Comparison of ENCODE assay signal across 8 mouse cellular contexts in genomic region chr9:110651931-110652722, GRCm38 (mm10). TPM values are rescaled to one million over a fixed set of nuclear protein-coding genes. Genes with fewer than 3 reads are reported as not detected.
A peak's percentile ranks its signal among the peaks of the same experiment; 100 is the strongest.
DNase-seq lines count a peak whose midpoint lies in the region; ATAC-seq and TF ChIP-seq lines count a peak whose summit lies in the region.

No protein-coding gene starts in this region.

- ATAC-seq in forebrain, embryonic 13.5 days, result no peak
- no peak for ATAC-seq in forebrain, embryonic 12.5 days (ENCODE audit: low FRiP score)
- no peak for ATAC-seq in limb, embryonic 15.5 days (ENCODE audit: insufficient number of reproducible peaks, low FRiP score, low TSS enrichment, low read depth)
- no peak for ATAC-seq in midbrain, postnatal 0 days (ENCODE audit: low FRiP score)

- intact Hi-C loops in heart, postnatal 14 days (cut with DNase I), result no loop called here

- no peaks in the 10 kb centered on the region for H3K9me3 ChIP-seq in forebrain, embryonic 13.5 days (replicated peaks)
- no peaks in the 10 kb centered on the region for H3K9me3 ChIP-seq in forebrain, embryonic 12.5 days
- no peaks in the 10 kb centered on the region for H3K9me3 ChIP-seq in limb, embryonic 15.5 days
- no peaks in the 10 kb centered on the region for H3K9me3 ChIP-seq in midbrain, postnatal 0 days (ENCODE audit: low read length)

- no peak overlapping the region for H3K27ac ChIP-seq in forebrain, embryonic 13.5 days
- no peak overlapping the region for H3K27ac ChIP-seq in forebrain, embryonic 12.5 days
- no peak overlapping the region for H3K27ac ChIP-seq in bone marrow macrophage, adult 2 months (ENCODE audit: insufficient read depth, low read depth, low read length)
- peak overlapping the region; percentile 63 for H3K27ac ChIP-seq in limb, embryonic 15.5 days
- H3K27ac ChIP-seq in midbrain, postnatal 0 days (ENCODE audit: low read depth, low read length), result no peak overlapping the region

- TF ChIP-seq POLR2A in bone marrow macrophage, adult 2 months (IDR thresholded peaks at IDR 0.05; ENCODE audit: borderline replicate concordance, low read depth, low read length), result no peak

- no peak overlapping the region for H3K9ac ChIP-seq in forebrain, embryonic 13.5 days
- no peak overlapping the region for H3K9ac ChIP-seq in forebrain, embryonic 12.5 days
- no peak overlapping the region for H3K9ac ChIP-seq in limb, embryonic 15.5 days
- 0 out of 2 replicates have a peak overlapping the region, but pooled peaks have one; percentile 33 for H3K9ac ChIP-seq in midbrain, postnatal 0 days (replicated peaks; ENCODE audit: low read length, poor library complexity, severe bottlenecking)

- H3K4me3 ChIP-seq in forebrain, embryonic 13.5 days, result no peak overlapping the region
- H3K4me3 ChIP-seq in forebrain, embryonic 12.5 days (replicated peaks), result no peak overlapping the region
- peak overlapping the region; percentile 74 for H3K4me3 ChIP-seq in bone marrow macrophage, adult 2 months (ENCODE audit: insufficient read depth, low read length)
- H3K4me3 ChIP-seq in limb, embryonic 15.5 days, result peak overlapping the region; percentile 58
- H3K4me3 ChIP-seq in midbrain, postnatal 0 days (ENCODE audit: low read depth, low read length), result no peak overlapping the region; the same call in 1 of the 2 replicates

- peak overlapping the region; percentile 99 for H3K4me2 ChIP-seq in forebrain, embryonic 13.5 days
- no peak overlapping the region; the same call in 1 of the 2 replicates for H3K4me2 ChIP-seq in forebrain, embryonic 12.5 days
- peak overlapping the region; percentile 99 for H3K4me2 ChIP-seq in limb, embryonic 15.5 days
- H3K4me2 ChIP-seq in midbrain, postnatal 0 days (ENCODE audit: low read depth, low read length, poor library complexity, severe bottlenecking), result peak overlapping the region; percentile 89

- peaks cover 64% of the 10 kb centered on the region for H3K4me1 ChIP-seq in forebrain, embryonic 13.5 days
- H3K4me1 ChIP-seq in forebrain, embryonic 12.5 days, result peaks cover 47% of the 10 kb centered on the region
- H3K4me1 ChIP-seq in bone marrow macrophage, adult 2 months (ENCODE audit: control insufficient read depth, insufficient read depth, low read length), result peaks cover 26% of the 10 kb centered on the region
- H3K4me1 ChIP-seq in limb, embryonic 15.5 days, result peaks cover 34% of the 10 kb centered on the region
- peaks cover 20% of the 10 kb centered on the region for H3K4me1 ChIP-seq in midbrain, postnatal 0 days (ENCODE audit: insufficient read depth, low read length)

- peaks cover 30% of the 10 kb centered on the region for H3K27me3 ChIP-seq in forebrain, embryonic 13.5 days
- peaks cover 30% of the 10 kb centered on the region for H3K27me3 ChIP-seq in forebrain, embryonic 12.5 days
- peaks cover 38% of the 10 kb centered on the region for H3K27me3 ChIP-seq in limb, embryonic 15.5 days
- no peaks in the 10 kb centered on the region for H3K27me3 ChIP-seq in midbrain, postnatal 0 days (ENCODE audit: insufficient read depth, low read length)

- DNase-seq in heart, postnatal 14 days, result peak; percentile 44 to 63
- DNase-seq in midbrain, postnatal 0 days (ENCODE audit: low spot score), result no peak
- no peak for DNase-seq in right cerebral cortex, postnatal 4 days
- DNase-seq in c-Kit-positive CD71-positive TER-119-positive erythroid progenitor cells, embryonic 14.5 days (ENCODE audit: low spot score), result no peak

- TF ChIP-seq CTCF in bone marrow macrophage, adult 2 months (IDR thresholded peaks at IDR 0.05; ENCODE audit: low read depth, low read length), result 0 out of 2 replicates have a peak, but pooled peaks have one; percentile 15
- TF ChIP-seq CTCF in midbrain, postnatal 0 days (IDR thresholded peaks at IDR 0.05), result peak; percentile 47

- WGBS in forebrain, embryonic 13.5 days, result 41% methylated on average over 13 of the region's 13 CpGs
- WGBS in forebrain, embryonic 12.5 days, result 40% methylated on average over 13 of the region's 13 CpGs
- WGBS in limb, embryonic 15.5 days, result 23% methylated on average over 13 of the region's 13 CpGs
- 42% methylated on average over 13 of the region's 13 CpGs for WGBS in midbrain, postnatal 0 days

- H3K36me3 ChIP-seq in forebrain, embryonic 13.5 days (ENCODE audit: poor library complexity, severe bottlenecking), result no peaks in the 10 kb centered on the region
- H3K36me3 ChIP-seq in forebrain, embryonic 12.5 days (replicated peaks), result no peaks in the 10 kb centered on the region
- no peaks in the 10 kb centered on the region for H3K36me3 ChIP-seq in limb, embryonic 15.5 days
- no peaks in the 10 kb centered on the region for H3K36me3 ChIP-seq in midbrain, postnatal 0 days (ENCODE audit: insufficient read depth, low read length)

RNA-seq across cellular contexts. Expression of gene Nbeal2, which starts 1.8 kb away (rescaled TPM):
- polyA plus RNA-seq in forebrain, embryonic 13.5 days (2015; fragmentation: Nextera tagmentation; extraction: Ambion mirVana), result 2.1 and 2.2 TPM in 2 replicates
- polyA plus RNA-seq in forebrain, embryonic 12.5 days (2016; fragmentation: Nextera tagmentation; extraction: Ambion mirVana), result 2.0 and 2.3 TPM in 2 replicates
- 50.4 and 51.9 TPM in 2 replicates for polyA plus RNA-seq in bone marrow macrophage, adult 2 months (2012; ENCODE audit: insufficient read depth, insufficient read length, missing spikeins)
- total RNA-seq in heart, postnatal 14 days (2021), result 10 to 100 TPM; 10.4 to 12.0 TPM
- polyA plus RNA-seq in limb, embryonic 15.5 days (2015; fragmentation: Nextera tagmentation; extraction: Ambion mirVana), result 5.7 and 5.8 TPM in 2 replicates
- total RNA-seq in midbrain, postnatal 0 days (2014; rRNA removed), result 9.3 and 11.5 TPM in 2 replicates
- polyA plus RNA-seq in midbrain, postnatal 0 days (2015; fragmentation: Nextera tagmentation; extraction: Ambion mirVana), result 3.9 and 4.0 TPM in 2 replicates

RNA-seq across cellular contexts. Expression of gene Ccdc12, which starts 4.2 kb away (rescaled TPM):
- polyA plus RNA-seq in forebrain, embryonic 13.5 days (2015; fragmentation: Nextera tagmentation; extraction: Ambion mirVana), result 146 and 152 TPM in 2 replicates
- polyA plus RNA-seq in forebrain, embryonic 12.5 days (2016; fragmentation: Nextera tagmentation; extraction: Ambion mirVana), result 139 and 143 TPM in 2 replicates
- polyA plus RNA-seq in bone marrow macrophage, adult 2 months (2012; ENCODE audit: insufficient read depth, insufficient read length, missing spikeins), result 134 and 143 TPM in 2 replicates
- total RNA-seq in heart, postnatal 14 days (2021), result 10 to 100 TPM; 65.4 to 68.1 TPM
- polyA plus RNA-seq in limb, embryonic 15.5 days (2015; fragmentation: Nextera tagmentation; extraction: Ambion mirVana), result 116 and 126 TPM in 2 replicates
- total RNA-seq in midbrain, postnatal 0 days (2014; rRNA removed), result 25.0 and 51.6 TPM in 2 replicates
- 102 and 106 TPM in 2 replicates for polyA plus RNA-seq in midbrain, postnatal 0 days (2015; fragmentation: Nextera tagmentation; extraction: Ambion mirVana)

RNA-seq across cellular contexts. Expression of gene Nradd, which starts 27.9 kb away (rescaled TPM):
- polyA plus RNA-seq in forebrain, embryonic 13.5 days (2015; fragmentation: Nextera tagmentation; extraction: Ambion mirVana), result 30.0 and 31.5 TPM in 2 replicates
- polyA plus RNA-seq in forebrain, embryonic 12.5 days (2016; fragmentation: Nextera tagmentation; extraction: Ambion mirVana), result 31.0 and 32.0 TPM in 2 replicates
- 6.8 and 10.0 TPM in 2 replicates for polyA plus RNA-seq in bone marrow macrophage, adult 2 months (2012; ENCODE audit: insufficient read depth, insufficient read length, missing spikeins)
- 1 to 10 TPM; 1.1 to 1.2 TPM for total RNA-seq in heart, postnatal 14 days (2021)
- 43.5 and 46.4 TPM in 2 replicates for polyA plus RNA-seq in limb, embryonic 15.5 days (2015; fragmentation: Nextera tagmentation; extraction: Ambion mirVana)
- 20.9 and 23.2 TPM in 2 replicates for total RNA-seq in midbrain, postnatal 0 days (2014; rRNA removed)
- 17.4 and 20.6 TPM in 2 replicates for polyA plus RNA-seq in midbrain, postnatal 0 days (2015; fragmentation: Nextera tagmentation; extraction: Ambion mirVana)

Comparison
In these comparisons a context has a peak if more than half of its experiments do, and no peak if none do; other contexts are left out.
1. H3K4me3 ChIP-seq: peak in bone marrow macrophage, adult 2 months (single experiment) and limb, embryonic 15.5 days (single experiment); none in forebrain, embryonic 13.5 days (single experiment), forebrain, embryonic 12.5 days (single experiment) and midbrain, postnatal 0 days (single experiment).
2. DNase-seq: peak in heart, postnatal 14 days (2 of 2); none in midbrain, postnatal 0 days (single experiment), right cerebral cortex, postnatal 4 days (single experiment) and c-Kit-positive CD71-positive TER-119-positive erythroid progenitor cells, embryonic 14.5 days (single experiment).